Mouse (Mus musculus) forebrain, embryonic 14.5 days (tissue): Measurements from ENCODE around the gene Gm2075. TPM values are rescaled to one million over a fixed set of nuclear protein-coding genes. Genes with fewer than 3 reads are reported as not detected.
A peak's percentile ranks its signal among the peaks of the same experiment; 100 is the strongest.
"Not testable (repeated sequence)": the region's sequence is repeated elsewhere in the genome, so short reads cannot be mapped to it uniquely, and the experiment has no call there.

ENCODE experiments used
- ATAC-seq: fragments of 200-750 bp; cut with Nextera tagmentation; 2 replicates; pipeline ENCODE4 v1.8.0; 2017; ENCODE audit warnings: mild to moderate bottlenecking, moderate library complexity
- DNase-seq: peaks from one replicate; pipeline ENCODE4 v3.0.0-alpha.2; 2015; ENCODE audit warnings: low spot score
- H3K27ac ChIP-seq: fragments of 300-500 bp; sonication (generic); 2 replicates; pipeline ENCODE4 v1.5.1; 2014; ENCODE audit warnings: low read depth, mild to moderate bottlenecking, control low read depth, low read length, moderate library complexity
- H3K27me3 ChIP-seq: fragments of 300-500 bp; sonication (generic); replicated peaks from 2 replicates; pipeline ENCODE4 v1.6.1; 2014; ENCODE audit warnings: low read length, control low read depth, mixed read lengths; ENCODE audit not compliant: control insufficient read depth, insufficient read depth
- H3K36me3 ChIP-seq: fragments of 300-500 bp; sonication (generic); 2 replicates; pipeline ENCODE4 v1.6.1; 2014; ENCODE audit warnings: low read length, control low read depth; ENCODE audit not compliant: control insufficient read depth, insufficient read depth
- H3K4me1 ChIP-seq: fragments of 300-500 bp; sonication (generic); 2 replicates; pipeline ENCODE4 v1.6.1; 2014; ENCODE audit warnings: antibody characterized with exemption, low read length, control low read depth; ENCODE audit not compliant: control insufficient read depth, insufficient read depth
- H3K4me2 ChIP-seq: fragments of 300-500 bp; sonication (generic); 2 replicates; pipeline ENCODE4 v1.6.1; 2014; ENCODE audit warnings: mild to moderate bottlenecking, control low read depth, low read length
- H3K4me3 ChIP-seq: fragments of 300-500 bp; sonication (generic); 2 replicates; pipeline ENCODE4 v1.5.1; 2014; ENCODE audit warnings: low read depth, low read length, control low read depth
- H3K9ac ChIP-seq: fragments of 300-500 bp; sonication (generic); 2 replicates; pipeline ENCODE4 v1.6.1; 2014; ENCODE audit warnings: mild to moderate bottlenecking, low read length, control low read depth, moderate library complexity
- H3K9me3 ChIP-seq: fragments of 300-500 bp; sonication (generic); replicated peaks from 2 replicates; pipeline ENCODE4 v1.6.1; 2016; ENCODE audit warnings: low read length, control low read depth, mixed read lengths; ENCODE audit not compliant: control insufficient read depth
- WGBS: fragments of 180-500 bp; shearing (Covaris S2); extraction: QIAGEN DNeasy Blood & Tissue Kit; methylation state at CpG from one replicate; pipeline ENCODE4 v1.1.7; 2014; 5-methylcytosine and 5-hydroxymethylcytosine counted together
- polyA plus RNA-seq: library from polyadenylated mRNA; unstranded; fragments of >200 nt; fragmentation: Nextera tagmentation; extraction: Ambion mirVana; gene quantifications from 2 replicates; pipeline ENCODE4 v1.2.1, GENCODE M21; 2014

Gm2075 gene
- polyA plus RNA-seq, result not detected in 2 replicates

DNA sequence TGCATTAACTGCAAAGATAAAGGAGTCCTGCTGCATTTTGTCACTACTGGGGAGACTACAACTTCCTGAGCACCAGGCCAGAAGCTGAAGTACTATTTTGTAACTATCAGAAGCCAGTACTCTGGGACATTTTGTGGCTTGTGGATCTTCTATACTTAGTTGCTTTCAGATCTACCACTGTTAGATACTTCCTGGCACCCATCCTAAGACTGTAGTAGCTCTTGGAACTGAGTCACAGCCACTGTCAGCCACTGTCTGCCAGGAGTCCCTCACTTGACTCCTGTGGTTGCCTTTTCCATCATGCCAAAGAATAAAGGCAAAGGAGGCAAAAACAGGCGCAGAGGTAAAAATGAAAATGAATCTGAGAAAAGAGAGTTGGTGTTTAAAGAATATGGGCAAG is at the start of gene Gm2075:
Gm2075 (plus strand) TSS at position 301 of the 400 bp plus-strand sequence.
- H3K27me3 ChIP-seq, ATAC-seq, DNase-seq, H3K36me3 ChIP-seq, H3K4me1 ChIP-seq, H3K4me2 ChIP-seq, H3K27ac ChIP-seq, H3K9me3 ChIP-seq, H3K4me3 ChIP-seq, H3K9ac ChIP-seq: not testable (repeated sequence)
- no CpG with 5 or more reads among the region's 1 CpGs for WGBS

GRCm38 (mm10) chr12:87984000-87984399 is 27.6 kb upstream of the Gm2075 start:
- not testable (repeated sequence) for ATAC-seq, H3K4me2 ChIP-seq, H3K36me3 ChIP-seq, H3K9ac ChIP-seq, H3K27me3 ChIP-seq, H3K27ac ChIP-seq, H3K4me3 ChIP-seq, H3K4me1 ChIP-seq, H3K9me3 ChIP-seq
- peak; percentile 0 for DNase-seq

GRCm38 (mm10) chr12:88004118-88004517 is 7.5 kb upstream of the Gm2075 start:
- not testable (repeated sequence) for H3K9ac ChIP-seq, H3K27me3 ChIP-seq, H3K4me2 ChIP-seq, ATAC-seq, H3K4me1 ChIP-seq, H3K36me3 ChIP-seq, H3K27ac ChIP-seq, DNase-seq, H3K9me3 ChIP-seq, H3K4me3 ChIP-seq
- 75% methylated on average over 3 of the region's 3 CpGs for WGBS

- 85% methylated on average over 2 of the region's 2 CpGs for WGBS
- ATAC-seq, H3K27ac ChIP-seq, H3K36me3 ChIP-seq, H3K9me3 ChIP-seq, DNase-seq, H3K27me3 ChIP-seq, H3K4me1 ChIP-seq, H3K9ac ChIP-seq, H3K4me2 ChIP-seq, H3K4me3 ChIP-seq: not testable (repeated sequence)
Measured at GRCm38 (mm10) chr12:88018671-88019070, 7.0 kb downstream of the Gm2075 start, which contains the start of gene Gm6803. Gene Gm6803, minus strand, starts transcription at chr12:88018771.

GRCm38 (mm10) chr12:88026704-88027103 is 15.1 kb downstream of the Gm2075 start, which contains the start of gene Gm2056:
Gene Gm2056, plus strand, starts transcription at chr12:88027004.
- H3K36me3 ChIP-seq, H3K4me3 ChIP-seq, H3K4me1 ChIP-seq, H3K27me3 ChIP-seq, H3K9ac ChIP-seq, H3K4me2 ChIP-seq, DNase-seq, H3K27ac ChIP-seq, ATAC-seq, H3K9me3 ChIP-seq: not testable (repeated sequence)
- WGBS, result 100% methylated on average over 1 of the region's 1 CpGs

DNA sequence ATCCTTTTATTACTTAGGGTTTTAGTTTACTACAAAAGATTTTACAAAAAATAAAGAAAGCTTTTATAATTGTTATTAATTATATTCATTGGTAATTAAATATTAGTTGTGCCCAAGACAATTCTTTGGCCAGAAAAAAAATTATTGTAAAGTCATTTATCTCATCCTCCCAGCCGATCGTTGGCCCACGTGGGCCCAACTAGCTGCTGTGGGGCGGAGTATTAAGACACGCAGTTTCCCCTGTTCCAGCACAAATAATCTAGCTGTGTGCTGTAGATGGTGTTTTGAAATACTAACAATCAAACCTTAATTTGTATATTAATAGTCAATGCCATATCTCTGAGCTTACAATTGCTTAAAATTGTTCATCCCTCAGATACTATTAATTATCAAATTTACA is 20.6 kb downstream of the Gm2075 start:
- not testable (repeated sequence) for H3K9me3 ChIP-seq, ATAC-seq, H3K4me3 ChIP-seq, H3K27me3 ChIP-seq, H3K4me2 ChIP-seq, DNase-seq, H3K36me3 ChIP-seq, H3K9ac ChIP-seq, H3K27ac ChIP-seq, H3K4me1 ChIP-seq
- WGBS, result 91% methylated on average over 5 of the region's 5 CpGs

DNA sequence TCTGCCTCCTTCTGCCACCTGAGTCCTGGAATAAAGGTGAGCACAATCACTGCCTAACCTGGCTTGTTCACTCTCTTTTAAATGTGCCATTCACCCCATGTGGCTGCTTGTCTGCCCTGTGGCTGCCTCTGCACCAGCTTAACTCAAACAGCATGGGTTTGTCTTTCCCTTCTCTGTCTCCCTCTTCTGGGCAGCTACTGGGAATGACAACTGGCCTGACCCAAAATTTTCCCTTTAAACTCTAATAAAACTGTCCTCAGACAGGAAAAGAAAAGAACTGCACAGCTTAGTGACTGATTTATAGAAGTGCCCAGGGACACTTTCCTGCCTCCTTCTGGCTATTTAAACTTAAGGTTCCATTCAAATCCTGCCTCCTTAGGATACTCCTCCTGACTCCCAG is 27.4 kb downstream of the Gm2075 start:
- not testable (repeated sequence) for DNase-seq, H3K4me2 ChIP-seq, H3K36me3 ChIP-seq, H3K9ac ChIP-seq, H3K4me3 ChIP-seq, H3K27ac ChIP-seq, H3K27me3 ChIP-seq, H3K9me3 ChIP-seq, ATAC-seq, H3K4me1 ChIP-seq

DNA sequence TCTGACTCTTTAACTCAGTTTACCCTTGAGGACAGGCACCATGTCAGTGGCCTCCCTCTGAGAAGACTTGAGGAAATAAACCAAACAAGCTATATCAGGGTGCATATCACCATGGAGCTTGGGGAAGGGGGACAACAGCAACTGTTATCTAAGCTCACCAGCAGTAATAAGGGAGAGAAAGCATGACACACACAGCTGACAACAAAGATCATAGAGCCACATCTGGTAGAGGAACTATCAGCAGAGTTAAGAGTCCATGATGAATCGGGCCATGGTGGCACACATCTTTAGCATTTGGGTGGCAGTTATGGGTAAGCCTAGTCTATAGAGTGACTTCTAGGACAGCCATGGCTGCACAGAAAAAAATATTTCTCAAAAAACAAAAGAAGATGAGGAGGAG is 28.1 kb downstream of the Gm2075 start:
- not testable (repeated sequence) for H3K4me2 ChIP-seq, H3K4me3 ChIP-seq, H3K4me1 ChIP-seq, H3K36me3 ChIP-seq, H3K9ac ChIP-seq, ATAC-seq, DNase-seq, H3K27ac ChIP-seq, H3K9me3 ChIP-seq, H3K27me3 ChIP-seq
- 96% methylated on average over 1 of the region's 1 CpGs for WGBS

DNA sequence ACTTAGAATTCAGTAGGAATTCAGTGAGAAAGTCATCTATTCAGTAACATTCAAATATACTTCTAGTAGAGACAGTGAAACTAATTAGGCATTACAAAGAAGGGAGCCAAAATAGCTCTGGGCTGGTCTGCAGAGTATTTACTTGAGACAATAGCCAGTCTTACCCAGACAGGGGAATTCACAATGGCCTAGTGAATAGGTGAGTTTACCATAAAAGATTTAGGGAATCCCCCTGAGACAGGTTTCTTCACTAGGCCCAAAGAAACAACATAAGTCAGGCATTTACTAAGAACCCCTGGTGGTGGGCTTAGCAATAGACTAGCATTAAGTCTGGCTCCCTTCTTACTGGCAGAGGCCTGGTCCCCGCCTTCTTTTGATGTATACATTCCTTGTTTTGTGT is 33.6 kb downstream of the Gm2075 start:
- DNase-seq, H3K27ac ChIP-seq, H3K36me3 ChIP-seq, H3K4me1 ChIP-seq, H3K4me2 ChIP-seq, ATAC-seq, H3K4me3 ChIP-seq, H3K27me3 ChIP-seq, H3K9me3 ChIP-seq, H3K9ac ChIP-seq: not testable (repeated sequence)
- WGBS, result 57% methylated on average over 1 of the region's 1 CpGs
